Mouse (Mus musculus) embryonic facial prominence, embryonic 13.5 days (tissue): Measurements from ENCODE around the gene Pou2f3. TPM values are rescaled to one million over a fixed set of nuclear protein-coding genes. Genes with fewer than 3 reads are reported as not detected.

Source experiments
- ATAC-seq: fragments of 200-750 bp; cut with Nextera tagmentation; 2 replicates; pipeline ENCODE4 v1.8.0; 2017; ENCODE audit warnings: low read depth; ENCODE audit not compliant: insufficient number of reproducible peaks, insufficient read depth, low FRiP score, low TSS enrichment
- H3K27ac ChIP-seq: fragments of 300-500 bp; sonication (generic); 2 replicates; pipeline ENCODE4 v1.5.1; 2015; ENCODE audit warnings: moderate library complexity, mild to moderate bottlenecking, inconsistent platforms
- H3K27me3 ChIP-seq: fragments of 300-500 bp; sonication (generic); 2 replicates; pipeline ENCODE4 v1.6.1; 2015; ENCODE audit warnings: mild to moderate bottlenecking, inconsistent platforms
- H3K36me3 ChIP-seq: fragments of 300-500 bp; sonication (generic); 2 replicates; pipeline ENCODE4 v1.6.1; 2015; ENCODE audit warnings: mild to moderate bottlenecking, inconsistent platforms
- H3K4me1 ChIP-seq: fragments of 300-500 bp; sonication (generic); 2 replicates; pipeline ENCODE4 v1.6.1; 2015; ENCODE audit warnings: inconsistent platforms
- H3K4me2 ChIP-seq: fragments of 300-500 bp; sonication (generic); 2 replicates; pipeline ENCODE4 v1.6.1; 2015; ENCODE audit warnings: moderate library complexity, mild to moderate bottlenecking, inconsistent platforms
- H3K4me3 ChIP-seq: fragments of 300-500 bp; sonication (generic); 2 replicates; pipeline ENCODE4 v1.5.1; 2015; ENCODE audit warnings: mild to moderate bottlenecking, inconsistent platforms
- H3K9ac ChIP-seq: fragments of 300-500 bp; sonication (generic); 2 replicates; pipeline ENCODE4 v1.6.1; 2015; ENCODE audit warnings: mild to moderate bottlenecking, inconsistent platforms
- H3K9me3 ChIP-seq: fragments of 300-500 bp; sonication (generic); 2 replicates; pipeline ENCODE4 v1.6.1; 2016; ENCODE audit warnings: inconsistent platforms
- WGBS: fragments of 180-500 bp; shearing (Covaris S2); methylation state at CpG from one replicate; pipeline ENCODE4 v1.1.7; 2015; ENCODE audit warnings: mixed read lengths; 5-methylcytosine and 5-hydroxymethylcytosine counted together
- polyA plus RNA-seq: library from polyadenylated mRNA; unstranded; fragments of >200 nt; fragmentation: Nextera tagmentation; extraction: Ambion mirVana; gene quantifications from 2 replicates; pipeline ENCODE4 v1.2.1, GENCODE M21; 2015

Gene Pou2f3
- polyA plus RNA-seq, 1 experiment from 2014 or later = 2.1 TPM

DNA sequence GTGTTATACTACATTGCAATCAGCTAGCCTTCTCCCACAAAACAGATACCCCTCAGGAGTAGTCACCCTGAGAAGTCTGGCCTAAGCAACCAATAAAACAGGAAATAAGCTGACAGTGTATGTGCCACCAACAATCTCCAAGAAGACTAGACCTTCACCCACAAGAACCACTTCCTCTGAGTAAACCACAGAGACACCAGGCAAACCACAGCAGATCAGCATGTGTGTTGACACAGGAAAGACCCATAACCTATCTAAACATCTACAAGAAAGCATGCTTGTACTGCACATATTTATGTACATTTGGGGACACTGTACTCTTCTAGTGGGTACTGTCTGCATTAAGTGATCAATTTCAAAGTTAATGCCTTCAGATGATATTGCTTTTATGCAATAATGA, 113.8 kb downstream of the Pou2f3 start:
- H3K36me3 ChIP-seq = no peaks in the 10 kb centered on the region
- H3K4me2 ChIP-seq = no peak overlapping the region
- H3K4me1 ChIP-seq = peaks cover 23% of the 10 kb centered on the region
- H3K9me3 ChIP-seq = no peaks in the 10 kb centered on the region
- no peak for ATAC-seq
- no peak overlapping the region for H3K27ac ChIP-seq
- no peaks in the 10 kb centered on the region for H3K27me3 ChIP-seq
- no peak overlapping the region for H3K9ac ChIP-seq
- no peak overlapping the region for H3K4me3 ChIP-seq

DNA sequence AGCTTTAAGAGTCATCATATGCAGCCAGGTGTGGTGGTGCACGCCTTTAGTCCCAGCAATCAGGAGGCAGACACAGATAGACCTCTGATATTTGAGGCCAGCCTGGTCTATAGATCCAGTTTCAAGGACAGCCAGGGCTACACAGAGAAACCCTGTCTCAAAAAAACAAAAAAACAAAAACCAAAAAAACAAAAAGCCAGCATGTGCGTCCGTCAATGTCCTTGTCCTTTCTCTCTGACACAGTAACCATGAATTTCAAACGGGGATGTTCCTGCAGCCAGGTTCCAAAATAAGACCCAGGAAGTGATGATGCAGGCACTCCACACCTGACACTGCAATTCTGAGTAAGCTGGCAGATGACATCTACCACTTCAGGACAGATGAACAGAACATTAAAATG, 115.3 kb downstream of the Pou2f3 start:
- Histone ChIP-seq H3K4me3 (no peak overlapping the region), H3K36me3 (no peaks in the 10 kb centered on the region), H3K27me3 (no peaks in the 10 kb centered on the region), H3K9me3 (no peaks in the 10 kb centered on the region), H3K9ac (no peak overlapping the region), H3K4me1 (peaks cover 23% of the 10 kb centered on the region), H3K4me2 (no peak overlapping the region), H3K27ac (no peak overlapping the region)
- 89% methylated on average over 4 of the region's 4 CpGs for WGBS
- ATAC-seq = no peak

DNA sequence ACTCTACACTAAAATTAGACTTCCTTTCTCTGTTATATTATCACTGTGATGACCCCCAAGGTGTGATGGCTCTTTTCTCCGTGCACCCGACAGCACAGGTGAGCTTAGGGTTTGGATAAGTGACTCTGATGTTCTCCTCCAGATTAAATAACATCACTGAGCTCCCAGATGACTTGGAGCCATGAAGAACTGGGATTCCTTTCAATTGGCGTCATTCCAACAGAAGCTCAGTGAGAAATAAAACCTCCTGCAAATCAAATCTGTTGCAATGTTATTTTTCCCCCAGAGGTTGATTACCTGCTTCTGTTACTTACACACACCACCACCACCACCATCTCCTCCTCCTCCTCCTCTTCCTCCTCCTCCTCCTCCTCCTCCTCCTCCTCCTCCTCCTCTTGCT, 116.4 kb downstream of the Pou2f3 start:
- ATAC-seq = no peak
- H3K27me3 ChIP-seq = no peaks in the 10 kb centered on the region
- WGBS = 60% methylated on average over 3 of the region's 3 CpGs
- no peak overlapping the region for H3K4me3 ChIP-seq
- no peaks in the 10 kb centered on the region for H3K9me3 ChIP-seq
- H3K4me2 ChIP-seq = no peak overlapping the region
- H3K9ac ChIP-seq = no peak overlapping the region
- peaks cover 22% of the 10 kb centered on the region for H3K4me1 ChIP-seq
- no peaks in the 10 kb centered on the region for H3K36me3 ChIP-seq
- no peak overlapping the region for H3K27ac ChIP-seq

DNA sequence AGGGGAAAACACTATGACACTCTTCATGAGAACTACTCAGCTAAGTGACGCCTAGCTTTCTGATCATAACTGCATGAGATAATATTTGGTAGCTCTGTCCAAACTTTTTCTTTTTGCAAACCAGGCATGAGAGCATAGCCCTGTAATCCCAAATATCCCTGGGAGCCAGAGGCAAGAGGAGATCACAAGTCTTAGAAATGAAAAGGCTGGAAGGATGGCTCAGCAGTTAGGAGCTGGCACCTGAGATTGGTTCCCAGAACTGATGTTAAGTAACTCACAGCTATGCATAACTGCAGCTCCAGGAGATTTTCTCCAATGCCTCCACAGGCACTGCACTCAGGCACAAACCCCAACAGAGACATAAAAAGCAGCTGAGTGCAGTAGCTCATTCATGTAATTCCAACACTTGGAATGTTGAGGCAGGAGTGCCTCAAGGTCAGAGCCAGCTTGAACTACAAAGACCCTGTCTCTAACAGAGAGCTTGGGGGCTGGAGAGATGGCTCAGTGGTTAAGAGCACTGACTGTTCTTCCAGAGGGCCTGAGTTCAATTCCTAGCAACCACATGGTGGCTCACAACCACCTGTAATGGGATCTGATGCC, 124.4 kb downstream of the Pou2f3 start:
- no peak overlapping the region for H3K4me2 ChIP-seq
- H3K27ac ChIP-seq = no peak overlapping the region
- H3K4me1 ChIP-seq = peaks cover 27% of the 10 kb centered on the region
- no peak for ATAC-seq
- no peak overlapping the region for H3K4me3 ChIP-seq
- H3K9ac ChIP-seq = no peak overlapping the region
- 95% methylated on average over 1 of the region's 1 CpGs for WGBS
- H3K36me3 ChIP-seq = no peaks in the 10 kb centered on the region
- no peaks in the 10 kb centered on the region for H3K9me3 ChIP-seq
- H3K27me3 ChIP-seq = no peaks in the 10 kb centered on the region

DNA sequence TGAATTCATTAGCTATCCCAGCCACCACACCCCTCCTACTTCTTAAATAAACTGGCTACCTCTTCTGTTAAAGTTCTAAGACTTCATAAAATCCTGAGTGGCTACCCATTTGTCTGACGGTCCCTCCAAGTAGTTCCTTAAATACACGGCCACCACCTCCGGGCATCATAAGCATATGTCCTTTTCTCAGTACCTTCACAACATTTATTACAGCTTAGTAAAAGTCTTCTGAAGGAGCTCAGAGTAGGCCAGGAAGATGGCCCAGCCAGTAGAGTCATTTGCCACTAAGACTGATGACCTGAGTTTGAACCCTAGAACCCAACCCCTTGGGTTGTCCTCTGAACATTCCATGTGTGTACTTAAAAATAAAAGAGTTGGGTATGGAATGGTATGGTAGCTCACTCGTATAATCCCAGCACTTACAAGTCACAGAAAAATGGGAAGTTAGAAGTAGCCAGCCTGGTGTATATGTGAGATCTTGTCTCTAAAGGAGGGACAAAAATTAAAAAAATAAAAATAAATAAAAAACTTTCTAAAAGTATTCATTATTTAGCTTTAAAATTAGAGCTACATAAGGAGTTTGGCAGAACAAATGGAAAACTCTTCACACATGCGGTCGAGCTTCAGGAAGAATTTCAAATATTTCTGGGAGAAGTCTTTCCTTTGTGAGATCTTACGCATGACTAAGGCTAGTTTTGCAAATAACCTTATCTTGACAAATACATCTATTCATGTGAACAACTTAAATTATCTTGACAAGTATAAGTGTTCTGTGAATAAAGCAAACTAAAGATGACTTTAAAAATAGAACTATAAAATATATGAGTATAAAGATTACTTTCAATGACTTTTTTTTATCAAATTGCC, 125.4 kb downstream of the Pou2f3 start:
- no peaks in the 10 kb centered on the region for H3K9me3 ChIP-seq
- no peak overlapping the region for H3K27ac ChIP-seq
- no peak overlapping the region for H3K4me2 ChIP-seq
- H3K36me3 ChIP-seq = no peaks in the 10 kb centered on the region
- H3K27me3 ChIP-seq = no peaks in the 10 kb centered on the region
- no peak for ATAC-seq
- peaks cover 33% of the 10 kb centered on the region for H3K4me1 ChIP-seq
- no peak overlapping the region for H3K9ac ChIP-seq
- 70% methylated on average over 7 of the region's 7 CpGs for WGBS
- H3K4me3 ChIP-seq = no peak overlapping the region

DNA sequence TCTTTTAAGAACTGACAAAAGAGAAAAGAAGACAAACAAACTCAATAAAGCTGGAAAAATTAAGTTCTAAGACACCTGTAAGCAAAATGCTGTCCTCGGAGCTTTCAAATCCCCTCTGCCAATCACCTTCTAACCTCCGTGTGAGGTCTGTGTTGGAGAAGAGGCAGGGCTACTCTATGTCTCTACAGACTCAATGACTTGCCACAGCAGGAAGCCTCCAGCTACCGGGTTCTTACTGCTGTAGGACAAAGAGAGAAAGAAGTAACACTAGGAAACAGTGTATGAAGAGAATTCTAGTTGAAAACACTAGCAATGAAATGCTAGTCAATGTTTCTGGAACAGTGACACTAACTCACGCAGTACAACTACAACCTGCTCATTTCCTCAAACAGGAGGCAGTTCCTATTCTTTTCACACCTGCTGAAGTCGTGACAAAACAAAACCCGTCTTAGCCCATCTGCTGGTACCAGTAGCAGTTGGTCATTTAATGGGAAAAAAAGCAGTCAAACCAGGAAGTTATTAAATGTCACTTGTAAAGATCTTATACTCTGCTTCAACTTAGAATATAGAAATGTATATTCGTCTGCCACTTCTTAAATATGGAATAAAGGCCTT, 126.6 kb downstream of the Pou2f3 start:
- H3K36me3 ChIP-seq = no peaks in the 10 kb centered on the region
- peaks cover 33% of the 10 kb centered on the region for H3K4me1 ChIP-seq
- no peak overlapping the region for H3K9ac ChIP-seq
- H3K27me3 ChIP-seq = no peaks in the 10 kb centered on the region
- H3K27ac ChIP-seq = no peak overlapping the region
- no peaks in the 10 kb centered on the region for H3K9me3 ChIP-seq
- no peak overlapping the region for H3K4me3 ChIP-seq
- H3K4me2 ChIP-seq = no peak overlapping the region
- no peak for ATAC-seq
- WGBS = 44% methylated on average over 7 of the region's 7 CpGs

DNA sequence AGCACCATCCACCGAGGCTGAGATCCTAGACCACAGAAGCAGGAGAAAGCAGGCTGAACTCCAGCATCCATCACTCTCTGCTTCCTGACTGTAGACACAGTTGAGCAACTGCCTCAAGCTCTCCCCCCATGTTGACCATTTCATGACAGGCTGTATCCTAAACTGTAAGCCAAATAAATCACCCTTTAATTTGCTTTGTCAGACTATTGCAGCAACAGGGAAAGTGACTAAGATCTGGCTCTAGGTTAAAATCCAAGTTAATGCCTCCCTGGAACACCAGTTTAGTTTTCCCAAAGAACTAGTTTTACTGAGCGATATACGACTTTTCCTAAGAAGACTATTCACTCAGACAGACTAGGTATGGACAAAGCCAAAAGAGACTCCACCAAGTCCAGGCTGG, 131.5 kb downstream of the Pou2f3 start:
- Histone ChIP-seq H3K4me1 (peaks cover 15% of the 10 kb centered on the region; the same call in 1 of the 2 replicates), H3K9me3 (no peaks in the 10 kb centered on the region), H3K9ac (no peak overlapping the region), H3K27me3 (no peaks in the 10 kb centered on the region), H3K4me2 (no peak overlapping the region), H3K27ac (no peak overlapping the region), H3K36me3 (no peaks in the 10 kb centered on the region), H3K4me3 (no peak overlapping the region)
- 90% methylated on average over 3 of the region's 3 CpGs for WGBS
- ATAC-seq = no peak

DNA sequence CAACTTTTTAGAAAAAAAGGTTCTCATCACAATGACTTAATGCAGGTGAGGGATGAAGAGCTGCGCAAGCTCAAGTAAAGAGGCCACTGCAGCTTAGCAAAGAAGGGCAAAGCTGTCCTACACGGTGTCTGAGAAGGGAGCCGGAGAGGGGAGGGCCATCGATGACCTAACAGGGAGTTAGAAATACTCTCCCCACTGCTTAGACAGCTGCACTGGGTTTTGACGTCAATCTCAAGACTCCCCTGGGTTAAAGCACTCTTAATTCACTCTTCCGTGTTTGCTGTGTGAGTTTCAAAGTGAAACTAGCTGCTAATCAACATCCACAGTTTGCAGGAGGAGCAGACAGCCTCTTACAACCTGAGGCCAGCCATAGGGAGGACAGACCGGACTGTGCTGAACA, 134.0 kb downstream of the Pou2f3 start:
- H3K27ac ChIP-seq = no peak overlapping the region
- H3K9me3 ChIP-seq = no peaks in the 10 kb centered on the region
- no peaks in the 10 kb centered on the region for H3K27me3 ChIP-seq
- no peak overlapping the region for H3K4me2 ChIP-seq
- no peak for ATAC-seq
- no peak overlapping the region for H3K9ac ChIP-seq
- H3K36me3 ChIP-seq = no peaks in the 10 kb centered on the region
- no peak overlapping the region for H3K4me3 ChIP-seq
- 70% methylated on average over 7 of the region's 7 CpGs for WGBS
- H3K4me1 ChIP-seq = peaks cover 27% of the 10 kb centered on the region

DNA sequence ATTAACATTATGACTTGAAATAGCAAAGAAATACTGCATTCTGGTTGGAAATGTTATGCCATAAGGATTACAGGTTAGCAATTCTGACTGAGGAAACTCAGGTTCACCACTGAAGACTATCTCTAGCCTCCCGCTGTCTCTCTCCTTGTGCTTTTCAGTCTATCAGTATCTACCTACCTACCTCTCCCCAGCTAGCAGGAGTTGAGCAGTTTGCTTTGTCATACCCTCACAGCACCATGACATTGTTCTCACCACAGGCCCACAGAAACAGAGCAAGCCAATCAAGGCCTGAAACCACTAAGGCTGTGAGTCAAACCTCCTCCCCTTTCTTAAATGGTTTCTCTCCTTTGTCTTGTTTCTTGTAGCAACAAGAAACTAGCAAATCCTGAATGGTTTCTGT, 135.6 kb downstream of the Pou2f3 start:
- Histone ChIP-seq H3K4me2 (no peak overlapping the region), H3K36me3 (no peaks in the 10 kb centered on the region), H3K4me1 (peaks cover 29% of the 10 kb centered on the region), H3K27me3 (no peaks in the 10 kb centered on the region), H3K9ac (no peak overlapping the region), H3K9me3 (no peaks in the 10 kb centered on the region), H3K27ac (no peak overlapping the region), H3K4me3 (no peak overlapping the region)
- 96% methylated on average over 1 of the region's 1 CpGs for WGBS
- ATAC-seq = no peak

Other genes with a start within 250 kb of the Pou2f3 start
- gene Arhgef12, start 103.1 kb downstream of the Pou2f3 start, polyA plus RNA-seq = 16.1 and 16.9 TPM in 2 replicates
- gene Tmem136, start 93.8 kb downstream of the Pou2f3 start, polyA plus RNA-seq = 7.8 and 9.1 TPM in 2 replicates
- gene Oaf, start 29.5 kb upstream of the Pou2f3 start, polyA plus RNA-seq = 81.8 and 86.1 TPM in 2 replicates
- gene Trim29, start 100.5 kb upstream of the Pou2f3 start, polyA plus RNA-seq = 45.2 and 50.1 TPM in 2 replicates